Mouse (Mus musculus): ENCODE measurements at regions not wholly inside any gene's neighbourhood (a gene's known extent, or its start where the extent isn't known, plus 50 kb on each side); places are given as distances from the start of the nearest gene placed in this dataset.
"Not testable (repeated sequence)": the region's sequence is repeated elsewhere in the genome, so short reads cannot be mapped to it uniquely, and the experiment has no call there.

- 66% methylated on average over 1 of the region's 1 CpGs for WGBS
- H3K27me3 ChIP-seq (ENCODE audit: control insufficient read depth, insufficient read depth, low read length) = no peaks in the 10 kb centered on the region
- H3K4me3 ChIP-seq (ENCODE audit: low read depth, low read length) = no peak overlapping the region
- no peaks in the 10 kb centered on the region for H3K36me3 ChIP-seq (ENCODE audit: control insufficient read depth, insufficient read depth, low read length)
- no peak overlapping the region for H3K9ac ChIP-seq (ENCODE audit: low read length)
- H3K4me1 ChIP-seq (replicated peaks; ENCODE audit: control insufficient read depth, insufficient read depth) = no peaks in the 10 kb centered on the region
- H3K9me3 ChIP-seq (ENCODE audit: control insufficient read depth, low read length) = no peaks in the 10 kb centered on the region
- ATAC-seq (ENCODE audit: low FRiP score, low TSS enrichment) (no peak), DNase-seq (ENCODE audit: low spot score) (no peak)
- H3K4me2 ChIP-seq (replicated peaks; ENCODE audit: low read depth) = no peak overlapping the region
- no peak overlapping the region for H3K27ac ChIP-seq (replicated peaks)
- TF ChIP-seq EP300 (optimal IDR thresholded peaks at IDR 0.05) (no peak), CTCF (IDR thresholded peaks at IDR 0.05; ENCODE audit: low read depth) (no peak)
These were observed 1451.1 kb upstream of the Pcdh20 start for GRCm38 (mm10) chr14:89922316-89922715.

DNA sequence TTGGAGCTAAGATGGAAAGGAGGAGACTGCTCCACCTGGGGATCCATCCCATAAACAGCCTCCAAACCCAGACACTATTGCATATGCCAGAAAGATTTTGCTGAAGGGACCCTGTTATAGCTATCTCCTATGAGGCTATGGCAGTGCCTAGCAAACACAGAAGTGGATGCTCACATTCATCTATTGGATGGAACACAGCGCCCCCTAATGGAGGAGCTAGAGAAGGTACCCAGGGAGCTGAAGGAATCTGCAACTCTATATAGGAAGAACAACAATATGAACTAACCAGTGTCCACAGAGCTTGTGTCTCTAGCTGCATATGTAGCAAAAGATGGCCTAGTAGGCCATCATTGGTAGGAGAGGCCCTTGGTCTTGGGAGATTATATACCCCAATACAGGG is 1449.4 kb upstream of the Pcdh20 start:
- 0% methylated on average over 1 of the region's 1 CpGs for WGBS
- not testable (repeated sequence) for H3K27ac ChIP-seq (replicated peaks); H3K4me1 ChIP-seq (replicated peaks; ENCODE audit: control insufficient read depth, insufficient read depth); DNase-seq (ENCODE audit: low spot score); H3K9ac ChIP-seq (ENCODE audit: low read length); H3K36me3 ChIP-seq (ENCODE audit: control insufficient read depth, insufficient read depth, low read length); H3K27me3 ChIP-seq (ENCODE audit: control insufficient read depth, insufficient read depth, low read length); H3K4me2 ChIP-seq (replicated peaks; ENCODE audit: low read depth); H3K9me3 ChIP-seq (ENCODE audit: control insufficient read depth, low read length); H3K4me3 ChIP-seq (ENCODE audit: low read depth, low read length); ATAC-seq (ENCODE audit: low FRiP score, low TSS enrichment)
- TF ChIP-seq CTCF (IDR thresholded peaks at IDR 0.05; ENCODE audit: low read depth) = peak; percentile 37

GRCm38 (mm10) chr14:89898701-89899227 is 1427.6 kb upstream of the Pcdh20 start:
- not testable (repeated sequence) for H3K4me3 ChIP-seq (ENCODE audit: low read depth, low read length); H3K27me3 ChIP-seq (ENCODE audit: control insufficient read depth, insufficient read depth, low read length); DNase-seq (ENCODE audit: low spot score); H3K4me2 ChIP-seq (replicated peaks; ENCODE audit: low read depth); H3K27ac ChIP-seq (replicated peaks); H3K4me1 ChIP-seq (replicated peaks; ENCODE audit: control insufficient read depth, insufficient read depth); H3K36me3 ChIP-seq (ENCODE audit: control insufficient read depth, insufficient read depth, low read length); H3K9me3 ChIP-seq (ENCODE audit: control insufficient read depth, low read length); H3K9ac ChIP-seq (ENCODE audit: low read length)
- ATAC-seq (ENCODE audit: low FRiP score, low TSS enrichment) = peak; percentile 56; the same call in 1 of the 2 replicates
- 93% methylated on average over 10 of the region's 34 CpGs for WGBS

DNA sequence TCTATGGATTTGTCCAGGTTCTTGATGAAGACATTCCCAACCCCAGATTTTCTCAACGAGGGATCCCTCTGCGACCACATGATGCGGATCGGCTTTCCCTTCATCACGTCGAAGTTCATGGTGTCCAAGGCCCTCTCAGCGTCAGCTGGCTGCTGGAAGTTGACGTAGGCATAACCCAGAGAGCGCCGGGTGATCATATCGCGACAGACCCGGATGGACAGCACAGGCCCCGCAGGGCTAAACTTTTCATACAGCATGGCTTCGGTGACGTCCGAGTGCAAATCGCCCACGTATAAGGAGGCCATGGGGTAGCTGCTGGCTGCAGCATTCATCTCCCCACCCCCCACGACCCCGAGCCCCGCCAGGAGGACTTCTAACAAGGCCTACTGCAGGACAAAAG is 1426.9 kb upstream of the Pcdh20 start:
- not testable (repeated sequence) for H3K9ac ChIP-seq (ENCODE audit: low read length); DNase-seq (ENCODE audit: low spot score); ATAC-seq (ENCODE audit: low FRiP score, low TSS enrichment); H3K27ac ChIP-seq (replicated peaks); H3K9me3 ChIP-seq (ENCODE audit: control insufficient read depth, low read length); H3K27me3 ChIP-seq (ENCODE audit: control insufficient read depth, insufficient read depth, low read length); H3K4me2 ChIP-seq (replicated peaks; ENCODE audit: low read depth); H3K4me3 ChIP-seq (ENCODE audit: low read depth, low read length); H3K36me3 ChIP-seq (ENCODE audit: control insufficient read depth, insufficient read depth, low read length); H3K4me1 ChIP-seq (replicated peaks; ENCODE audit: control insufficient read depth, insufficient read depth)
- WGBS = 90% methylated on average over 16 of the region's 22 CpGs

DNA sequence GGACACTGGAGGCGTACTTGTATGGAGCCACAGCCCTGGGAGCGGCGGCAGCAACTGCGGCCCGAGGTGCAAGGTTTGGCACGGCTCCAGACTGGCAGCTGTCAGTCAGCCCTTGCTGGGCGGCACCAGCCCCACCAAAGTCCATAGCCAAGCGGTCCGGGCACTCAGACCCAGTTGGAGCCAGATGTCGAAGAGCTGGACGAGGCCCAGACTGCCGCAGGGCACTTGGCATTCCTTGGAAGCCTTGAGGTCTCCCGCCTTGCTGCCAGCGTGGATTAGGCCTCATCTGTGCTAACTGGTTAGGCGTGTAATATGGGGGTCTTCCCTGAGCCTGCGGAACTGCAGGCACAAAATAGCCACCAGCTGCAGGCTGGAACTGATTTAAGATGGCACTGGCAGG is 1425.7 kb upstream of the Pcdh20 start:
- not testable (repeated sequence) for H3K4me3 ChIP-seq (ENCODE audit: low read depth, low read length); H3K4me2 ChIP-seq (replicated peaks; ENCODE audit: low read depth); H3K36me3 ChIP-seq (ENCODE audit: control insufficient read depth, insufficient read depth, low read length); H3K27me3 ChIP-seq (ENCODE audit: control insufficient read depth, insufficient read depth, low read length); H3K4me1 ChIP-seq (replicated peaks; ENCODE audit: control insufficient read depth, insufficient read depth); DNase-seq (ENCODE audit: low spot score); H3K9ac ChIP-seq (ENCODE audit: low read length); H3K27ac ChIP-seq (replicated peaks); H3K9me3 ChIP-seq (ENCODE audit: control insufficient read depth, low read length); ATAC-seq (ENCODE audit: low FRiP score, low TSS enrichment)
- 79% methylated on average over 16 of the region's 16 CpGs for WGBS
